Mouse (Mus musculus) ES-Bruce4 (cell line): ENCODE measurements around the gene Il21r. TPM values are rescaled to one million over a fixed set of nuclear protein-coding genes. Genes with fewer than 3 reads are reported as not detected.

Experiments
- H3K27ac ChIP-seq: 2 replicates; pipeline ENCODE4 v1.5.1; 2012; ENCODE audit warnings: low read length, inconsistent platforms; ENCODE audit not compliant: insufficient read depth
- H3K27me3 ChIP-seq: 2 replicates; pipeline ENCODE4 v1.6.1; 2012; ENCODE audit warnings: mild to moderate bottlenecking, low read length, inconsistent platforms; ENCODE audit not compliant: control insufficient read depth, poor library complexity, insufficient read depth, severe bottlenecking
- H3K36me3 ChIP-seq: 2 replicates; pipeline ENCODE4 v1.6.1; 2012; ENCODE audit warnings: inconsistent platforms, mild to moderate bottlenecking, low read length, moderate library complexity; ENCODE audit not compliant: control insufficient read depth, poor library complexity, insufficient read depth, severe bottlenecking
- H3K4me1 ChIP-seq: one replicate; pipeline ENCODE4 v1.8.1; 2011; ENCODE audit warnings: low read length; ENCODE audit not compliant: control insufficient read depth, insufficient read depth
- H3K4me3 ChIP-seq: 2 replicates; pipeline ENCODE4 v1.5.1; 2011; ENCODE audit warnings: low read depth, mild to moderate bottlenecking, low read length
- H3K9ac ChIP-seq: 2 replicates; pipeline ENCODE4 v1.6.1; 2012; ENCODE audit warnings: low read depth, mild to moderate bottlenecking, inconsistent platforms; ENCODE audit not compliant: poor library complexity, severe bottlenecking
- H3K9me3 ChIP-seq: replicated peaks from 2 replicates; pipeline ENCODE4 v1.6.1; 2012; ENCODE audit warnings: mild to moderate bottlenecking, low read length, inconsistent platforms; ENCODE audit not compliant: control insufficient read depth, poor library complexity, insufficient read depth, severe bottlenecking
- CTCF ChIP-seq: IDR thresholded peaks from one replicate; pipeline ENCODE4 v1.8.1; 2011; ENCODE audit warnings: low read depth, low read length
- EP300 ChIP-seq: IDR thresholded peaks from 2 replicates; pipeline ENCODE4 v1.6.1; 2011; ENCODE audit warnings: low read depth, low read length; ENCODE audit not compliant: insufficient read depth
- POLR2A ChIP-seq: IDR thresholded peaks from one replicate; pipeline ENCODE4 v1.8.1; 2011; ENCODE audit warnings: low read length; ENCODE audit not compliant: insufficient read depth
- polyA plus RNA-seq: library from polyadenylated mRNA; stranded (reverse); fragments of >200 nt; gene quantifications from 2 replicates; pipeline ENCODE4 v1.2.4, GENCODE M21; 2011; ENCODE audit warnings: low read depth; ENCODE audit not compliant: missing spikeins, insufficient read depth, insufficient read length

Gene Il21r
- polyA plus RNA-seq, 1 experiment, result not detected

- Histone ChIP-seq H3K4me1 (no peaks in the 10 kb centered on the region), H3K27ac (no peak overlapping the region), H3K36me3 (no peaks in the 10 kb centered on the region), H3K27me3 (no peaks in the 10 kb centered on the region), H3K9ac (no peak overlapping the region), H3K9me3 (no peaks in the 10 kb centered on the region), H3K4me3 (no peak overlapping the region)
- TF ChIP-seq CTCF, result no peak
- no peak for TF ChIP-seq POLR2A
- no peak for TF ChIP-seq EP300
Observed at GRCm38 (mm10) chr7:125597083-125597482, 6.1 kb upstream of the Il21r start.

- H3K27ac ChIP-seq, result no peak overlapping the region
- no peak overlapping the region for H3K4me3 ChIP-seq
- TF ChIP-seq EP300 (no peak), POLR2A (no peak), CTCF (no peak)
Observed at GRCm38 (mm10) chr7:125597516-125598347, 5.5 kb upstream of the Il21r start.

GRCm38 (mm10) chr7:125599373-125599973 lies 3.8 kb upstream of the Il21r start:
- H3K9ac ChIP-seq, result no peak overlapping the region
- no peak for TF ChIP-seq POLR2A
- no peak for TF ChIP-seq CTCF
- TF ChIP-seq EP300, result no peak
- no peak overlapping the region for H3K4me3 ChIP-seq

More at GRCm38 (mm10) chr7:125597516-125598347, 5.5 kb upstream of the Il21r start:
- Histone ChIP-seq H3K9ac (no peak overlapping the region), H3K4me1 (no peaks in the 10 kb centered on the region), H3K36me3 (no peaks in the 10 kb centered on the region), H3K27me3 (no peaks in the 10 kb centered on the region), H3K9me3 (no peaks in the 10 kb centered on the region)

GRCm38 (mm10) chr7:125600136-125600535 lies 3.1 kb upstream of the Il21r start:
- no peak overlapping the region for H3K27ac ChIP-seq

More at GRCm38 (mm10) chr7:125599373-125599973, 3.8 kb upstream of the Il21r start:
- Histone ChIP-seq H3K4me1 (no peaks in the 10 kb centered on the region), H3K36me3 (no peaks in the 10 kb centered on the region), H3K9me3 (no peaks in the 10 kb centered on the region), H3K27me3 (no peaks in the 10 kb centered on the region), H3K27ac (no peak overlapping the region)

GRCm38 (mm10) chr7:125600612-125601279 lies 2.5 kb upstream of the Il21r start:
- TF ChIP-seq POLR2A (no peak), EP300 (no peak), CTCF (no peak)
- H3K27ac ChIP-seq, result no peak overlapping the region

More at GRCm38 (mm10) chr7:125600136-125600535, 3.1 kb upstream of the Il21r start:
- no peak for TF ChIP-seq POLR2A
- no peak for TF ChIP-seq CTCF
- no peak for TF ChIP-seq EP300
- Histone ChIP-seq H3K4me1 (no peaks in the 10 kb centered on the region), H3K4me3 (no peak overlapping the region), H3K9ac (no peak overlapping the region), H3K36me3 (no peaks in the 10 kb centered on the region), H3K27me3 (no peaks in the 10 kb centered on the region), H3K9me3 (no peaks in the 10 kb centered on the region)

More at GRCm38 (mm10) chr7:125600612-125601279, 2.5 kb upstream of the Il21r start:
- Histone ChIP-seq H3K36me3 (no peaks in the 10 kb centered on the region), H3K9me3 (no peaks in the 10 kb centered on the region), H3K4me1 (no peaks in the 10 kb centered on the region), H3K27me3 (no peaks in the 10 kb centered on the region), H3K9ac (no peak overlapping the region), H3K4me3 (no peak overlapping the region)
